Mouse (Mus musculus): Measurements from ENCODE around the gene Eif4e2. TPM values are rescaled to one million over a fixed set of nuclear protein-coding genes. Genes with fewer than 3 reads are reported as not detected.

Eif4e2 gene
- total RNA-seq, 1 experiment from 2014 or later = 111 TPM

DNA sequence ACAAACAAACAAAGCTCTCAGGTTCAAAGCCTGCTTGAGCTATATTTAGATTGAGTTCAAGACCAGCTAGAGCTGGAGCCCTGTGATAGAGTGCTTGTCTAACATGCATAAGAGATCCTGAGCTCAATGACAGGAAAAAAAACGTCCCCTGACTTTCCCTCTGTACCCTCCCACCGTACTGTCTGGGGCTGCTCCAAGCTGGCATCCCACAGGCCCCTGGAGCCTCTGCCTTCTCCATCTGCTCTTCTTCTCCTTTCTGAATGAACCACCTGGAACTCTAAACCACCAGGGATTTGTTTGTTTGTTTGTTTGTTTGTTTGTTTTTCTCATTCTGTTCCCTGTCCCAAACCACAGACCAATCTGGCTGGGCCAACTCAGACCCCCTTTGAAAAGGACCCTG is 62.3 kb downstream of the Eif4e2 start:
- ATAC-seq (ENCODE audit: extremely low read depth, insufficient number of reproducible peaks, low FRiP score, poor library complexity, severe bottlenecking) = no peak

DNA sequence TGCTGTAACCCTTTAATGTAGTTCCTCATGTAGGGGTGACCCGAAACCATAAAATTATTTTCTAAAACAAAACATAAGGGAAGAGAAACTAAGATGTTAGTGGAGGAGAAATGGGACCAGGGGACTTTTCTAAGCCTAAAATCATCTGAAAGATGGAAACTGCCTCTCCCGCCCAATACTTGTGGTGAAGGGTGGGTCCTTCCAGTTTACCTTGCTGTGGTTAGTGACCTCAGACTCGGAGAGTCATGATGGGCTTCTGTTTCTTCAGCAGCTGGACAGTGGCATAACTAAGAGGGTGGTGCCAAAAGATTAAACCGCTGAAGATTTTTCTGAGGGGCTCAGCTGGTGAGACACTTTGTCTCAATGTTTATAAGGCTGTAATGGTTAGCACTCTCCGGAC is 66.6 kb downstream of the Eif4e2 start:
- no peak for ATAC-seq (ENCODE audit: extremely low read depth, insufficient number of reproducible peaks, low FRiP score, poor library complexity, severe bottlenecking)

DNA sequence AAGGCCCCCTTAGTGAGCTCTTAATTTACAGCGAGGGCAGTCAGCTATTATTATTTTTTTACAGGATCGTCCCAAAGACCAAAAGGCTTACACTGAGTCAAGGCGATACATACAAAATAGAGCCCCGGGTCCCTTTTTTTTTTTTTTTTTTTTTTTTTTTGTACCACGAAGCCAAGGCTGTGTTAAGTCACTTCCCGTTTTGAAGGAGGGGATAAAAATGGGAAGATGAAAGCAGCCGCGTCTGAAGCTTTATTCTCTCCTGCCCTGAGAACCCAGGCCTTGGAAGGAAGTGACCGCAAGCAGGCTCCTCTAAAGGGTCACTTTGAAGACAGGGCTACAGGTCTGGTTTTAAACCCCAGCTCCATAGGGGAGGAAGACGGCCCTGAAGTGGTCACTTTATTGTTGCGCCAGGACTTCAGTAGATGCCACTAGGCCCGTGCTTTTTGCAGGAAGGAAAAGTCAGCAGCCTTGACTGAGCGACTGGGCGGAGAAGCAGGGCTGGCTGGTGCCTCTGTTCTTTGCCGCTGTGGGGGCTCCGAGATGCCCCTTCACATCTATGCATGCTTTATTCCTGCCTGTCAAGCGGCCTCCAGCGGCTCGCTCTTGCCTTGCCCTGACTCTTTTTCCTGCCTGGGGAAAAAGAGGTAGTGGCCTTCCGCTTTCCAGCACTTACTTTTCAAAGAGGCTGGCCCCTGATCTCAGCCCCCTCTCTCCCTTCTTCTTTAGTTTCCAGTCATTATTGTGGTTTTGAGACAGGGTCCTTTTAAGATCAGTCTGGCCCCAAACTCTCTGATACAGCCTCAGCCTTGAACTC is 68.1 kb downstream of the Eif4e2 start:
- no peak for ATAC-seq (ENCODE audit: extremely low read depth, insufficient number of reproducible peaks, low FRiP score, poor library complexity, severe bottlenecking)

DNA sequence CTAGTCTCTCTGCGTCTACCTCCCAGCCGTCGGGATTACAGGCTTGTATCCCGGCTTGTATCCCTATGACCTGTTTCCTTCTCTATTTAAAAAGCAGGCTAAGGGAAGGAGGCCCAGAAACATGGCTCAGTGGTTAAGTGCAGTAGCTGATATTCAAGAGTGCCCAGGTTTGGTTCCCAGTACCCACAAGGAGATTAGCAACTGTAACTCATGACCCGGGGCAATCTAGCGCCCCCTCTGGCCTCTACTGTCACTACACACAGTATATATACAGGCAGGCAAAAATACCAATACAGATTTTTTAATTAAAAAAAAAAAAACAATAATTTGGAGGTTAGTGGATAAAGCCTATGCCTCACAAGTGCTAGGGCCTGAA is 68.7 kb downstream of the Eif4e2 start:
- no peak for ATAC-seq (ENCODE audit: extremely low read depth, insufficient number of reproducible peaks, low FRiP score, poor library complexity, severe bottlenecking)

DNA sequence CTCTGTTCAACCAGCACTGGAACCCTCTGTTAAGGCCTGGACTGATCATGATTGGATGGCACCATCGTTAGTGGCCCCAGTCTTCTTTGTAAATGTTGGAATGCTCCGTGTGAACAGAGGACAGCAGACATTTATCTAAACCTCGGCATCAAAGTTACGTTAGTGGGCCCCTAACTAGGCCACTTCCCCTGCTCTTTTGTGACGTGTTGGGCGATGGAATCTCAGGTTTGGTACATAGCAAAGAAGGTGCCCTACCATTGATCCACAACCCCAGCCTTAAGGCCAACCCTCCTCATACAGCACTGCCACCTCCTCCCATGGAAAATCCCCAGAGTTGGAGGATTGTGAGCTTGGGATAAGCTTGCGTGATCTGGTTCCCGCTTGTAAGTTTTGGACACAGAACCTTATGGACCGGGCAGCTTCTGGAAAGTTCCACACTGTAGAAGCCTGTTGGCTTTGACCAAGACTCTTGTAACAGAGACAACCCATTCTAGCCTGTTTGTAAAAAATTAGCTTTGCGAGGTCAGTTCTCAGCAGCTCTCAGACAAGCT is 69.8 kb downstream of the Eif4e2 start:
- no peak for ATAC-seq (ENCODE audit: extremely low read depth, insufficient number of reproducible peaks, low FRiP score, poor library complexity, severe bottlenecking)

DNA sequence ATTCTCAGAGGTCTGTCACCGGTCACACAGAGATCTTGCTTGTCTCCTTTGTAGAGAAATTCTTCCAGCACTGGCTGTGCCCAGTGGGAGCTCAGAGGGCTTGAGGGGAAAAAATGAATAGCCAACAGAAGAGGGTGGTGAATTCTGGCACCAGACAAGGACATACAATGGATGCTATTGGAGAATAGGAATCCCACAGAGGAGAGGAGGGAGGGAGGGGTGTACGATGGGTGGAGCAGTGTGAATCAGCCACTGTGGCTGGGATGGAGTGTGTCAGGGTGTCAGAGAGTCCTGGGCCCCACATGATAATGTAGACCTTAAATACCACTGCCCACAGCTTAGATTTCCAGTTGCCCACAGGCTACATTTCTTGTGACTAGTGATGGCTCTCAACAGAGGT is 73.4 kb downstream of the Eif4e2 start:
- ATAC-seq (ENCODE audit: extremely low read depth, insufficient number of reproducible peaks, low FRiP score, poor library complexity, severe bottlenecking) = no peak

Other genes with a start within 250 kb of the Eif4e2 start
- not detected in 2 replicates for gene Alppl2, start 124.0 kb upstream of the Eif4e2 start, total RNA-seq (2017)
- not detected in 2 replicates for gene Alpi, start 112.3 kb upstream of the Eif4e2 start, total RNA-seq (2017)
- not detected in 2 replicates for gene Akp3, start 88.9 kb upstream of the Eif4e2 start, total RNA-seq (2017)
- not detected in 2 replicates for gene Ecel1, start 57.4 kb upstream of the Eif4e2 start, total RNA-seq (2017)
- gene Prss56, start 30.6 kb upstream of the Eif4e2 start, total RNA-seq (2017) = not detected in 2 replicates
- not detected in 2 replicates for gene Chrnd, start 23.3 kb upstream of the Eif4e2 start, total RNA-seq (2017)
- gene Chrng, start 9.3 kb upstream of the Eif4e2 start, total RNA-seq (2017) = 0.12 TPM in 1 of 2 replicates, not detected in the other
- gene Efhd1, start 50.4 kb downstream of the Eif4e2 start, total RNA-seq (2017) = 0.74 TPM in 1 of 2 replicates, not detected in the other
- gene Gigyf2, start 113.1 kb downstream of the Eif4e2 start, total RNA-seq (2017) = 117 and 137 TPM in 2 replicates
- 0.37 and 0.70 TPM in 2 replicates for gene Kcnj13, start 180.8 kb downstream of the Eif4e2 start, total RNA-seq (2017)